Mouse (Mus musculus) brain, embryonic 14.5 days (tissue): ENCODE measurements around the gene Arpc4. TPM values are rescaled to one million over a fixed set of nuclear protein-coding genes. Genes with fewer than 3 reads are reported as not detected.

ENCODE experiments used
- DNase-seq: peaks from one replicate; pipeline ENCODE4 v3.0.0-alpha.2; 2011; ENCODE audit warnings: low read depth
- CTCF ChIP-seq: fragments of 200-500 bp; IDR thresholded peaks from 2 replicates; pipeline ENCODE4 v1.5.1; 2012; ENCODE audit warnings: inconsistent platforms, mild to moderate bottlenecking, moderate library complexity, borderline replicate concordance; ENCODE audit not compliant: insufficient read depth, insufficient read length; ENCODE audit errors: extremely low read depth
- POLR2A ChIP-seq: fragments of 200-500 bp; IDR thresholded peaks from 2 replicates; pipeline ENCODE4 v1.6.1; 2012; ENCODE audit warnings: mild to moderate bottlenecking, inconsistent platforms, borderline replicate concordance; ENCODE audit not compliant: poor library complexity, insufficient read depth, insufficient read length, severe bottlenecking; ENCODE audit errors: extremely low read depth
- polyA plus RNA-seq: library from polyadenylated mRNA; depleted of rRNA; stranded (reverse); fragments of >200 nt; gene quantifications from 2 replicates; pipeline ENCODE4 v1.2.3, GENCODE M21; 2012; rRNA removed

Gene Arpc4
- polyA plus RNA-seq, 1 experiment: 127 TPM

GRCm38 (mm10) chr6:113435664-113436205 lies 57.8 kb downstream of the Arpc4 start, which contains the start of gene Cidec:
Gene Cidec (minus strand): TSS chr6:113435760.
- TF ChIP-seq CTCF (no peak), POLR2A (no peak)
- DNase-seq: no peak

DNA sequence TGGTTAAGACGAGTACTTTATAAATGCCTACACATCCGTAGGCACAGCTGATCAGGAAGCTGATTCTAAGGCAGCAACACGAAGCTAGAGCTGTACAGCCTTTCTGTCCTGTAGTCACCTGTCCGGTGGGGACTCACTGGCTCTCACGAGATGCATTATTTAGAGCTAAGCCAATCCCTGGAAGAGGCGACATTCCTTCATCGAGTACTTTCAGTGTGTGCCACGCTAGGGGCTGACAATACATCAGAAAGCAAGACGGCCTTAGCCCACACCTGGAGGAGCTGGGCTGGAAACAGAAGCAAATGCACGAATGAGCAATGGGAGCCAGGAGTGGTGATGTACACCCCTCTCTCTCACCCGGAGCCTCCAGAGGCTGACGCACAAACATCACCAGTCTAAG lies 59.2 kb downstream of the Arpc4 start:
- no peak for TF ChIP-seq POLR2A
- TF ChIP-seq CTCF: no peak
- no peak for DNase-seq

DNA sequence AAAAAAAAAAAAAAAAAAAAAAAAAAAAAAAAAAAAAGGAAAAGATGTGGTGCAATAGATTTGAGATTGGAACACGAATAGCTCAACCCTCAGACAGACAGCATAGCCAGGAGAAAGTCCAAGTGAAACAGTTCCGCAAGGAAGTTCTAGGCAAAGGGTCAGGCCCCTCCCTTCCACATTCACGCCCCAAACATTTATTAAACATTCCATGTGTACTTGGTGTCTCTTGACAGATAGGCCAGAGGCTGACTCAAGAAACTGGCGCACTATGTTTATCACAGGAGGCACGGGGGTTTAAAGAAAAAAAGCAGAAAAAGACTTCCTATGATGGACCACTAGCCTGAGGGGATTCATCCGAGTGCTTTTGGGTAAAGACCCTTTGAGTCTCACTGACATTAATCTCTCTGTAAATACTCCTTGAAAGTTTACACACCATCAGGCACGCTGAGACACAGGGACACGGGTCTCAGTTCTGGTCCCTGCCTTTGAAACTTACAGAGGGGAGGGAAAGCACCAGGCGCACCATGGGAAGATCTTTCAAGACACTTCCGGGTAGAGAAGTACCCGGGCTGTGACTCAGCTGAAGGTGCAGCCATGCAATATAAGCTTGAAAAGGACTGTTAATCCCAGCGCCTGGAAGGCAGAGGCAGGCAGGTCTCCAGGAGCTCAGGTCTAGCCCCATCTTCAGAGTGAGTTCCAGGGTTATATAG lies 61.0 kb downstream of the Arpc4 start:
- TF ChIP-seq CTCF (no peak), POLR2A (no peak)
- no peak for DNase-seq

Other genes with a start within 250 kb of the Arpc4 start
- gene Lhfpl4, start 182.7 kb upstream of the Arpc4 start, polyA plus RNA-seq: 55.7 and 93.3 TPM in 2 replicates
- gene Mtmr14, start 140.3 kb upstream of the Arpc4 start, polyA plus RNA-seq: 38.6 and 51.5 TPM in 2 replicates
- gene Cpne9, start 95.8 kb upstream of the Arpc4 start, polyA plus RNA-seq: 2.1 and 4.2 TPM in 2 replicates
- 34.5 and 37.3 TPM in 2 replicates for gene Brpf1, start 71.0 kb upstream of the Arpc4 start, polyA plus RNA-seq
- gene Ogg1, start 51.1 kb upstream of the Arpc4 start, polyA plus RNA-seq: 13.2 and 25.0 TPM in 2 replicates
- gene Camk1, start 34.1 kb upstream of the Arpc4 start, polyA plus RNA-seq: 62.7 and 64.7 TPM in 2 replicates
- 67.8 and 70.8 TPM in 2 replicates for gene Tada3, start 232 bp upstream of the Arpc4 start, polyA plus RNA-seq
- 23.1 and 25.5 TPM in 2 replicates for gene Ttll3, start 11.1 kb downstream of the Arpc4 start, polyA plus RNA-seq
- 27.6 and 50.7 TPM in 2 replicates for gene Rpusd3, start 41.2 kb downstream of the Arpc4 start, polyA plus RNA-seq
- gene Cidec, start 57.6 kb downstream of the Arpc4 start, polyA plus RNA-seq: 0.07 and 0.16 TPM in 2 replicates
- gene Jagn1, start 64.5 kb downstream of the Arpc4 start, polyA plus RNA-seq: 60.1 and 71.0 TPM in 2 replicates
- 0.47 and 0.63 TPM in 2 replicates for gene Il17re, start 80.4 kb downstream of the Arpc4 start, polyA plus RNA-seq
- gene Il17rc, start 93.3 kb downstream of the Arpc4 start, polyA plus RNA-seq: 2.7 and 3.3 TPM in 2 replicates
- 33.3 and 42.2 TPM in 2 replicates for gene Creld1, start 105.2 kb downstream of the Arpc4 start, polyA plus RNA-seq
- 8.7 and 8.9 TPM in 2 replicates for gene Prrt3, start 123.8 kb downstream of the Arpc4 start, polyA plus RNA-seq
- 63.0 TPM in 2 replicates for gene Emc3, start 153.5 kb downstream of the Arpc4 start, polyA plus RNA-seq
- 5.0 and 9.1 TPM in 2 replicates for gene Fancd2, start 153.6 kb downstream of the Arpc4 start, polyA plus RNA-seq
- gene Fancd2os, start 222.6 kb downstream of the Arpc4 start, polyA plus RNA-seq: 0.07 TPM in 1 of 2 replicates, not detected in the other
- gene Brk1, start 226.7 kb downstream of the Arpc4 start, polyA plus RNA-seq: 206 and 247 TPM in 2 replicates
- 48.1 and 71.2 TPM in 2 replicates for gene Vhl, start 245.8 kb downstream of the Arpc4 start, polyA plus RNA-seq